Mouse (Mus musculus): ENCODE measurements around the gene Ss18l1.

DNA sequence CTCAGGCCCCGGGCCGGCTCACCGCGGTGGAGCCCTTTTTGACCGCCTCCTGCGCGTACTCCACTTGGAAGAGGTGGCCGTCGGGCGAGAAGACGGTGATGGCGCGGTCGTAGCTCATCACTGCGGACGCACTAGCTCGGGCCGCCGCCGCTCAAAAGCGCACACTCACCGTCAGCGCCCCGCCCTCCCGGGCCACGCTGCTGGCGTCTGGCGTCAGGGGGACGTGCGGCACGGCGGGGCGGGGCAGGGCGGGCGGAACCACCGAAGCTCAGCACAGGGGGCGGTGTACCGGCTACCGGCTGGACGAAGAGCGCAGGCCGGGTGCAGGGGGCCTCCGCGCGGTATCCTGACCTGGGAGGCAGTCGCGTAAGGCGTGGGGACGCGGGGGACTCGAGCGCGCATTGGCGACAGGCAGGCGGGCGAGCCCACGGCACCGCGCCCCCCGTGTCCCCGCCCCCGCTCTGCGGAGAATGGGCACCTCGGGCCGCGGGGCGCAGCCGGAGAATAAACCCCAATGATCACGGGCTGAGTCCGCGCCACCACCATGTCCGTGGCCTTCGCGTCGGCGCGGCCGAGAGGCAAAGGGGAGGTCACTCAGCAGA lies at the start of gene Ss18l1, which contains the start of gene Psma7:
- TF ChIP-seq EP300 (IDR thresholded peaks at IDR 0.05; ENCODE audit: low read depth): no peak
- TF ChIP-seq CTCF (IDR thresholded peaks at IDR 0.05; ENCODE audit: low read depth): no peak; the same call in 1 of the 2 replicates

All from liver, postnatal 0 days (tissue).